Mouse (Mus musculus): ENCODE results near the gene Lamtor5. TPM values are rescaled to one million over a fixed set of nuclear protein-coding genes. Genes with fewer than 3 reads are reported as not detected.
"Not testable (repeated sequence)": the region's sequence is repeated elsewhere in the genome, so short reads cannot be mapped to it uniquely, and the experiment has no call there.

Lamtor5 gene
- polyA plus RNA-seq, 1 experiment = 84.2 TPM

GRCm38 (mm10) chr3:107295672-107296360, 17.2 kb downstream of the Lamtor5 start:
- H3K27ac ChIP-seq (ENCODE audit: insufficient read depth, low read length) = no peak overlapping the region
- TF ChIP-seq POLR2A (IDR thresholded peaks at IDR 0.05; ENCODE audit: low read depth, low read length) = no peak
- no peaks in the 10 kb centered on the region; the same call in 1 of the 2 replicates for H3K4me1 ChIP-seq (ENCODE audit: control insufficient read depth, insufficient read depth, low read length)
- H3K4me3 ChIP-seq (ENCODE audit: insufficient read depth, low read length) = no peak overlapping the region

- H3K4me3 ChIP-seq (ENCODE audit: insufficient read depth, low read length); H3K27ac ChIP-seq (ENCODE audit: insufficient read depth, low read length); H3K4me1 ChIP-seq (ENCODE audit: control insufficient read depth, insufficient read depth, low read length): not testable (repeated sequence)
Observed at GRCm38 (mm10) chr3:107296917-107297316, 18.3 kb downstream of the Lamtor5 start.

- no peak for TF ChIP-seq CTCF (IDR thresholded peaks at IDR 0.05; ENCODE audit: borderline replicate concordance, insufficient read depth, low read length)
- no peak for TF ChIP-seq POLR2A (IDR thresholded peaks at IDR 0.05; ENCODE audit: low read depth, low read length)
- Histone ChIP-seq H3K27ac (ENCODE audit: insufficient read depth, low read length) (no peak overlapping the region), H3K4me3 (ENCODE audit: insufficient read depth, low read length) (no peak overlapping the region), H3K4me1 (ENCODE audit: control insufficient read depth, insufficient read depth, low read length) (peaks cover 2% of the 10 kb centered on the region; the same call in 1 of the 2 replicates)
Observed at GRCm38 (mm10) chr3:107317338-107317737, 38.7 kb downstream of the Lamtor5 start.

- TF ChIP-seq CTCF (IDR thresholded peaks at IDR 0.05; ENCODE audit: borderline replicate concordance, insufficient read depth, low read length) (no peak), POLR2A (IDR thresholded peaks at IDR 0.05; ENCODE audit: low read depth, low read length) (no peak)
- Histone ChIP-seq H3K27ac (ENCODE audit: insufficient read depth, low read length) (no peak overlapping the region), H3K4me1 (ENCODE audit: control insufficient read depth, insufficient read depth, low read length) (0 out of 2 replicates have a peak, but pooled peaks cover 2% of the 10 kb centered on the region), H3K4me3 (ENCODE audit: insufficient read depth, low read length) (no peak overlapping the region)
Observed at GRCm38 (mm10) chr3:107321141-107321540, 42.5 kb downstream of the Lamtor5 start.

- Histone ChIP-seq H3K27ac (ENCODE audit: insufficient read depth, low read length) (no peak overlapping the region), H3K4me3 (ENCODE audit: insufficient read depth, low read length) (no peak overlapping the region), H3K4me1 (ENCODE audit: control insufficient read depth, insufficient read depth, low read length) (0 out of 2 replicates have a peak, but pooled peaks cover 2% of the 10 kb centered on the region)
- TF ChIP-seq POLR2A (IDR thresholded peaks at IDR 0.05; ENCODE audit: low read depth, low read length) = no peak
- TF ChIP-seq CTCF (IDR thresholded peaks at IDR 0.05; ENCODE audit: borderline replicate concordance, insufficient read depth, low read length) = no peak
Observed at GRCm38 (mm10) chr3:107321776-107322175, 43.1 kb downstream of the Lamtor5 start.

GRCm38 (mm10) chr3:107326442-107326841, 47.8 kb downstream of the Lamtor5 start:
- TF ChIP-seq POLR2A (IDR thresholded peaks at IDR 0.05; ENCODE audit: low read depth, low read length) = no peak
- no peak for TF ChIP-seq CTCF (IDR thresholded peaks at IDR 0.05; ENCODE audit: borderline replicate concordance, insufficient read depth, low read length)
- Histone ChIP-seq H3K4me3 (ENCODE audit: insufficient read depth, low read length) (no peak overlapping the region), H3K27ac (ENCODE audit: insufficient read depth, low read length) (no peak overlapping the region), H3K4me1 (ENCODE audit: control insufficient read depth, insufficient read depth, low read length) (peaks cover 11% of the 10 kb centered on the region)

GRCm38 (mm10) chr3:107330503-107331424, 52.1 kb downstream of the Lamtor5 start:
- Histone ChIP-seq H3K4me3 (ENCODE audit: insufficient read depth, low read length) (peak overlapping the region; percentile 71), H3K4me1 (ENCODE audit: control insufficient read depth, insufficient read depth, low read length) (peaks cover 9% of the 10 kb centered on the region), H3K27ac (ENCODE audit: insufficient read depth, low read length) (no peak overlapping the region)
- TF ChIP-seq CTCF (IDR thresholded peaks at IDR 0.05; ENCODE audit: borderline replicate concordance, insufficient read depth, low read length) (no peak), POLR2A (IDR thresholded peaks at IDR 0.05; ENCODE audit: low read depth, low read length) (no peak)

GRCm38 (mm10) chr3:107331746-107332126, 53.1 kb downstream of the Lamtor5 start:
- H3K4me3 ChIP-seq (ENCODE audit: insufficient read depth, low read length) = peak overlapping the region; percentile 71
- no peak overlapping the region for H3K27ac ChIP-seq (ENCODE audit: insufficient read depth, low read length)
- H3K4me1 ChIP-seq (ENCODE audit: control insufficient read depth, insufficient read depth, low read length) = peaks cover 9% of the 10 kb centered on the region
- TF ChIP-seq POLR2A (IDR thresholded peaks at IDR 0.05; ENCODE audit: low read depth, low read length) = no peak
- TF ChIP-seq CTCF (IDR thresholded peaks at IDR 0.05; ENCODE audit: borderline replicate concordance, insufficient read depth, low read length) = no peak

GRCm38 (mm10) chr3:107332127-107332959, 53.7 kb downstream of the Lamtor5 start:
- Histone ChIP-seq H3K4me3 (ENCODE audit: insufficient read depth, low read length) (peak overlapping the region; percentile 71), H3K27ac (ENCODE audit: insufficient read depth, low read length) (peak overlapping the region; percentile 73), H3K4me1 (ENCODE audit: control insufficient read depth, insufficient read depth, low read length) (peaks cover 9% of the 10 kb centered on the region)
- TF ChIP-seq POLR2A (IDR thresholded peaks at IDR 0.05; ENCODE audit: low read depth, low read length) = no peak
- no peak for TF ChIP-seq CTCF (IDR thresholded peaks at IDR 0.05; ENCODE audit: borderline replicate concordance, insufficient read depth, low read length)
